Mouse (Mus musculus): Measurements from ENCODE around the gene Nbea. TPM values are rescaled to one million over a fixed set of nuclear protein-coding genes. Genes with fewer than 3 reads are reported as not detected.

Gene Nbea
- total and polyA plus RNA-seq, 3 experiments: 0.76 TPM; not detected in 2

GRCm38 (mm10) chr3:55785266-55785980, 398.1 kb downstream of the Nbea start:
- ATAC-seq (ENCODE audit: extremely low read depth, insufficient number of reproducible peaks, low FRiP score, poor library complexity, severe bottlenecking): no peak
- no peak for TF ChIP-seq CTCF (IDR thresholded peaks at IDR 0.05; ENCODE audit: low read depth, low read length)
- no peak for TF ChIP-seq GATA1 (IDR thresholded peaks at IDR 0.05; ENCODE audit: borderline replicate concordance, low read length)
- TF ChIP-seq GATA2 (IDR thresholded peaks at IDR 0.05; ENCODE audit: borderline replicate concordance, low read depth, low read length): no peak
- no peak for TF ChIP-seq POLR2AphosphoS5 (IDR thresholded peaks at IDR 0.05; ENCODE audit: insufficient replicate concordance, low read depth, low read length)
- TF ChIP-seq TAL1 (conservative IDR thresholded peaks at IDR 0.05; ENCODE audit: low read depth, low read length): no peak

GRCm38 (mm10) chr3:55784101-55784500, 399.4 kb downstream of the Nbea start:
- Histone ChIP-seq H3K4me1 (ENCODE audit: insufficient read depth, low read depth, low read length) (no peaks in the 10 kb centered on the region), H3K4me3 (ENCODE audit: low read depth, low read length) (no peak overlapping the region), H3K9me3 (replicated peaks) (peaks cover 26% of the 10 kb centered on the region), H3K36me3 (replicated peaks) (no peaks in the 10 kb centered on the region), H3K27me3 (ENCODE audit: insufficient read depth, low read length) (no peaks in the 10 kb centered on the region)
- ATAC-seq (ENCODE audit: extremely low read depth, insufficient number of reproducible peaks, low FRiP score, poor library complexity, severe bottlenecking) (no peak), DNase-seq (ENCODE audit: low spot score) (no peak)
- no peak for TF ChIP-seq CTCF (IDR thresholded peaks at IDR 0.05; ENCODE audit: low read depth, low read length)
- TF ChIP-seq TAL1 (conservative IDR thresholded peaks at IDR 0.05; ENCODE audit: low read depth, low read length): no peak

More at GRCm38 (mm10) chr3:55785266-55785980, 398.1 kb downstream of the Nbea start:
- DNase-seq (ENCODE audit: low spot score): no peak
- H3K36me3 ChIP-seq (replicated peaks): no peaks in the 10 kb centered on the region
- H3K9me3 ChIP-seq (replicated peaks): peaks cover 20% of the 10 kb centered on the region
- H3K4me1 ChIP-seq (ENCODE audit: insufficient read depth, low read depth, low read length): no peaks in the 10 kb centered on the region
- H3K27me3 ChIP-seq (ENCODE audit: insufficient read depth, low read length): no peaks in the 10 kb centered on the region
- H3K4me3 ChIP-seq (ENCODE audit: low read depth, low read length): no peak overlapping the region

GRCm38 (mm10) chr3:55783171-55784081, 400.1 kb downstream of the Nbea start:
- Histone ChIP-seq H3K4me1 (ENCODE audit: insufficient read depth, low read depth, low read length) (no peaks in the 10 kb centered on the region), H3K27me3 (ENCODE audit: insufficient read depth, low read length) (no peaks in the 10 kb centered on the region), H3K36me3 (replicated peaks) (no peaks in the 10 kb centered on the region), H3K9me3 (replicated peaks) (peaks cover 26% of the 10 kb centered on the region), H3K4me3 (ENCODE audit: low read depth, low read length) (no peak overlapping the region)
- no peak for TF ChIP-seq POLR2AphosphoS5 (IDR thresholded peaks at IDR 0.05; ENCODE audit: insufficient replicate concordance, low read depth, low read length)
- TF ChIP-seq TAL1 (conservative IDR thresholded peaks at IDR 0.05; ENCODE audit: low read depth, low read length): no peak
- TF ChIP-seq CTCF (IDR thresholded peaks at IDR 0.05; ENCODE audit: low read depth, low read length): no peak
- no peak for TF ChIP-seq GATA2 (IDR thresholded peaks at IDR 0.05; ENCODE audit: borderline replicate concordance, low read depth, low read length)
- no peak for TF ChIP-seq GATA1 (IDR thresholded peaks at IDR 0.05; ENCODE audit: borderline replicate concordance, low read length)
- ATAC-seq (ENCODE audit: extremely low read depth, insufficient number of reproducible peaks, low FRiP score, poor library complexity, severe bottlenecking) (no peak), DNase-seq (ENCODE audit: low spot score) (no peak)

GRCm38 (mm10) chr3:55782771-55783170, 400.7 kb downstream of the Nbea start:
- Histone ChIP-seq H3K9me3 (replicated peaks) (peaks cover 26% of the 10 kb centered on the region), H3K4me3 (ENCODE audit: low read depth, low read length) (no peak overlapping the region; the same call in 1 of the 2 replicates), H3K4me1 (ENCODE audit: insufficient read depth, low read depth, low read length) (no peaks in the 10 kb centered on the region), H3K27me3 (ENCODE audit: insufficient read depth, low read length) (no peaks in the 10 kb centered on the region), H3K36me3 (replicated peaks) (no peaks in the 10 kb centered on the region)
- DNase-seq (ENCODE audit: low spot score) (no peak), ATAC-seq (ENCODE audit: extremely low read depth, insufficient number of reproducible peaks, low FRiP score, poor library complexity, severe bottlenecking) (no peak)
- TF ChIP-seq POLR2AphosphoS5 (IDR thresholded peaks at IDR 0.05; ENCODE audit: insufficient replicate concordance, low read depth, low read length) (no peak), GATA2 (IDR thresholded peaks at IDR 0.05; ENCODE audit: borderline replicate concordance, low read depth, low read length) (no peak), CTCF (IDR thresholded peaks at IDR 0.05; ENCODE audit: low read depth, low read length) (no peak), GATA1 (IDR thresholded peaks at IDR 0.05; ENCODE audit: borderline replicate concordance, low read length) (no peak)

GRCm38 (mm10) chr3:55782056-55782687, 401.3 kb downstream of the Nbea start, which contains the start of gene Mab21l1:
TSS of gene Mab21l1 (plus strand) at chr3:55782510.
- Histone ChIP-seq H3K4me1 (ENCODE audit: insufficient read depth, low read depth, low read length) (no peaks in the 10 kb centered on the region), H3K27me3 (ENCODE audit: insufficient read depth, low read length) (no peaks in the 10 kb centered on the region), H3K36me3 (replicated peaks) (no peaks in the 10 kb centered on the region), H3K4me3 (ENCODE audit: low read depth, low read length) (no peak within 1 kb of the TSS; the same call in 1 of the 2 replicates), H3K9me3 (replicated peaks) (peaks cover 26% of the 10 kb centered on the region)
- ATAC-seq (ENCODE audit: extremely low read depth, insufficient number of reproducible peaks, low FRiP score, poor library complexity, severe bottlenecking): no peak
- no peak for DNase-seq (ENCODE audit: low spot score)
- TF ChIP-seq CTCF (IDR thresholded peaks at IDR 0.05; ENCODE audit: low read depth, low read length) (no peak), TAL1 (conservative IDR thresholded peaks at IDR 0.05; ENCODE audit: low read depth, low read length) (no peak), POLR2AphosphoS5 (IDR thresholded peaks at IDR 0.05; ENCODE audit: insufficient replicate concordance, low read depth, low read length) (no peak), GATA1 (IDR thresholded peaks at IDR 0.05; ENCODE audit: borderline replicate concordance, low read length) (no peak), GATA2 (IDR thresholded peaks at IDR 0.05; ENCODE audit: borderline replicate concordance, low read depth, low read length) (no peak)
